Mouse (Mus musculus) forebrain, embryonic 14.5 days (tissue): Measurements from ENCODE around the gene Tril. TPM values are rescaled to one million over a fixed set of nuclear protein-coding genes. Genes with fewer than 3 reads are reported as not detected.

Experiments
- ATAC-seq: fragments of 200-750 bp; cut with Nextera tagmentation; 2 replicates; pipeline ENCODE4 v1.8.0; 2017; ENCODE audit warnings: mild to moderate bottlenecking, moderate library complexity
- DNase-seq: peaks from one replicate; pipeline ENCODE4 v3.0.0-alpha.2; 2015; ENCODE audit warnings: low spot score
- H3K27ac ChIP-seq: fragments of 300-500 bp; sonication (generic); 2 replicates; pipeline ENCODE4 v1.5.1; 2014; ENCODE audit warnings: low read depth, mild to moderate bottlenecking, control low read depth, low read length, moderate library complexity
- H3K27me3 ChIP-seq: fragments of 300-500 bp; sonication (generic); replicated peaks from 2 replicates; pipeline ENCODE4 v1.6.1; 2014; ENCODE audit warnings: low read length, control low read depth, mixed read lengths; ENCODE audit not compliant: control insufficient read depth, insufficient read depth
- H3K36me3 ChIP-seq: fragments of 300-500 bp; sonication (generic); 2 replicates; pipeline ENCODE4 v1.6.1; 2014; ENCODE audit warnings: low read length, control low read depth; ENCODE audit not compliant: control insufficient read depth, insufficient read depth
- H3K4me1 ChIP-seq: fragments of 300-500 bp; sonication (generic); 2 replicates; pipeline ENCODE4 v1.6.1; 2014; ENCODE audit warnings: antibody characterized with exemption, low read length, control low read depth; ENCODE audit not compliant: control insufficient read depth, insufficient read depth
- H3K4me2 ChIP-seq: fragments of 300-500 bp; sonication (generic); 2 replicates; pipeline ENCODE4 v1.6.1; 2014; ENCODE audit warnings: mild to moderate bottlenecking, control low read depth, low read length
- H3K4me3 ChIP-seq: fragments of 300-500 bp; sonication (generic); 2 replicates; pipeline ENCODE4 v1.5.1; 2014; ENCODE audit warnings: low read depth, low read length, control low read depth
- H3K9ac ChIP-seq: fragments of 300-500 bp; sonication (generic); 2 replicates; pipeline ENCODE4 v1.6.1; 2014; ENCODE audit warnings: mild to moderate bottlenecking, low read length, control low read depth, moderate library complexity
- H3K9me3 ChIP-seq: fragments of 300-500 bp; sonication (generic); replicated peaks from 2 replicates; pipeline ENCODE4 v1.6.1; 2016; ENCODE audit warnings: low read length, control low read depth, mixed read lengths; ENCODE audit not compliant: control insufficient read depth
- WGBS: fragments of 180-500 bp; shearing (Covaris S2); extraction: QIAGEN DNeasy Blood & Tissue Kit; methylation state at CpG from one replicate; pipeline ENCODE4 v1.1.7; 2014; 5-methylcytosine and 5-hydroxymethylcytosine counted together
- polyA plus RNA-seq: library from polyadenylated mRNA; unstranded; fragments of >200 nt; fragmentation: Nextera tagmentation; extraction: Ambion mirVana; gene quantifications from 2 replicates; pipeline ENCODE4 v1.2.1, GENCODE M21; 2014

Gene Tril
- polyA plus RNA-seq, 1 experiment from 2014 or later: 3.9 TPM

- Histone ChIP-seq H3K4me2 (no peak overlapping the region), H3K9me3 (no peaks in the 10 kb centered on the region), H3K27me3 (peaks cover 21% of the 10 kb centered on the region), H3K4me3 (no peak overlapping the region), H3K36me3 (no peaks in the 10 kb centered on the region), H3K27ac (no peak overlapping the region), H3K4me1 (peaks cover 15% of the 10 kb centered on the region), H3K9ac (no peak overlapping the region)
- no peak for ATAC-seq
- no peak for DNase-seq
These were observed 6.4 kb downstream of the Tril start for GRCm38 (mm10) chr6:53814214-53814613.

- Histone ChIP-seq H3K36me3 (no peaks in the 10 kb centered on the region), H3K9ac (no peak overlapping the region), H3K9me3 (no peaks in the 10 kb centered on the region), H3K4me2 (no peak overlapping the region), H3K4me3 (no peak overlapping the region), H3K27ac (no peak overlapping the region), H3K4me1 (no peaks in the 10 kb centered on the region), H3K27me3 (0 out of 2 replicates have a peak, but pooled peaks cover 3% of the 10 kb centered on the region)
- 62% methylated on average over 3 of the region's 3 CpGs for WGBS
- DNase-seq (peak; percentile 14), ATAC-seq (no peak)
These were observed 8.4 kb downstream of the Tril start for GRCm38 (mm10) chr6:53812242-53812641.

DNA sequence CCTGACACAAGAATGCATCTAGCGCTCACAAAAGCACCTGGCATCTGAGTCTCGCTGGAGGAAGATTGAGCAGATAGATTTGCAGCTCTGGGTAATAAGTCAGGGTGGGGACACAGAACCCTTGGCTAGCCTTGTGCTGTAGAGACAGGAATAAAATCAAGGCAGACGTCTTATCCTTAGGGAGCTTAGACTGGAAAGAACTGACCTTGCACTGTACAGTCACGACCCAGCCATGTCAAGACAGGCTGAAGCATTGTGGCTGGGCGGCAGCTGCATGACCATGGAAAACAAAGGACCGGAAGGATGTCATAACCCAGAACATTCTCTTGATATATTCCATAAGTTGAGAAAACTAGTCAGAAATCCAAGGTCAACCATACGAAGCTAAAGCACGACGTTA, 11.8 kb downstream of the Tril start:
- no peaks in the 10 kb centered on the region for H3K9me3 ChIP-seq
- H3K27ac ChIP-seq: no peak overlapping the region
- no peaks in the 10 kb centered on the region for H3K27me3 ChIP-seq
- WGBS: 91% methylated on average over 9 of the region's 9 CpGs
- DNase-seq (no peak), ATAC-seq (no peak)
- no peak overlapping the region for H3K9ac ChIP-seq
- H3K4me2 ChIP-seq: no peak overlapping the region
- no peaks in the 10 kb centered on the region for H3K36me3 ChIP-seq
- no peaks in the 10 kb centered on the region for H3K4me1 ChIP-seq
- no peak overlapping the region for H3K4me3 ChIP-seq

DNA sequence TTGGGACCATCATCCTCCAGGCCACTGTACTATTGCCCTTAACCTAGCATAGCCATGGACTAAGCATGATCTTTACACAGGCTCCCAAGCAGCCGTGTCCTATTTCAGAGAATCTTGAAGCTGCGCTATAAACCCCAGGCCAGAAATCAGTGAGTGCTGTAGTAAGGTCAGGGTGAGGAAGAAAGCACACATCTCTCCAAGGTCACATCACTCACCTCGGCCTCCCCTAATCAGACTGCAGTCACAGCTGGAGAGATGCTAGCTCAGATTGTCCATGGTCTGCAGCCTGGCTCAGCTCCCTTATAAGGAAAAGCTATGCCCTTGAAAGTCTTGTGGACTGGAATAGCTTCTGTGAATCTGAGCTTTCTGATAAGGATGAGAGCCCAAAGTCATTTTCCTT, 13.4 kb downstream of the Tril start:
- Histone ChIP-seq H3K9ac (no peak overlapping the region), H3K27me3 (no peaks in the 10 kb centered on the region), H3K4me3 (no peak overlapping the region), H3K36me3 (no peaks in the 10 kb centered on the region), H3K4me1 (no peaks in the 10 kb centered on the region), H3K9me3 (no peaks in the 10 kb centered on the region), H3K4me2 (no peak overlapping the region), H3K27ac (no peak overlapping the region)
- no peak for DNase-seq
- WGBS: 84% methylated on average over 3 of the region's 3 CpGs
- ATAC-seq: no peak

DNA sequence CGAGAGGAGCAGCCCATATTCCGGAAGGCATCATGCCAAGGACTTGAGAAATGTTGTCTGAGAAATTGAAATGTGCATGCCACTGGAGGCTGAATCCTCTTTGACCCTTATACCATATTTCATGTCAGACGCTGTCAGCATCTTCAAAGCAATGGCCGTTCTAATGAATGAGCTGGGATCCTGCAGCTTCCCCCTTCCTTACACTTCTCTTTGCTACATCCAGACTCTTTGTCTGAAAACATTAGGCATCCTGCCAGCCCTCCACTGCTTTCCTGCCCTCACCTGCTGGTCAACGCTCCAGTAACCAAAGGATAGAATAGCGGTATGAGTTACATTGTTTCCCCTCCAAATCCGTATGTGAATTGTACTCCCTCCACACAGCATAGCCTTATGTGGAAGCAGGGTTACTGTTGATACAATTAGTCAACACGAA, 14.0 kb downstream of the Tril start:
- no peaks in the 10 kb centered on the region for H3K9me3 ChIP-seq
- ATAC-seq (no peak), DNase-seq (no peak)
- H3K27me3 ChIP-seq: no peaks in the 10 kb centered on the region
- H3K4me3 ChIP-seq: no peak overlapping the region
- H3K9ac ChIP-seq: no peak overlapping the region
- H3K27ac ChIP-seq: no peak overlapping the region
- no peak overlapping the region for H3K4me2 ChIP-seq
- 49% methylated on average over 8 of the region's 8 CpGs for WGBS
- H3K36me3 ChIP-seq: no peaks in the 10 kb centered on the region
- H3K4me1 ChIP-seq: no peaks in the 10 kb centered on the region

DNA sequence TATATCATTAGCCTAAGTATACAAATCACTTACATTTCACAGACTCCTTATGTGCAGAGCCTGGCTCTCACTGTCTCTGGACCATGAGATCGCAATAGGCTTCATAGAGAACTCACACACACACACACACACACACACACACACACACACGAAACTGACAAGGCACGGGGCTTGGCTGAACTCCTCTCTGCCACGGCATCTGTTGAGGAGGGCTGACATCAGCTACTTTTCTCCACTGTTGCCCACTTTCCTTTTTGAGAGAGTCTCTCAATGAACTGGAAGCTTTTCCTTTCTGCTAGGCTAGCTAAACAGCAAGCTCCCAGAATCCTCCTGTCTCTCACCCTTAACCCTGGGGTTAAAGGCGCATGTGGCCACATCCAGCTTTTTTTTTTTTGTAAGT, 14.6 kb downstream of the Tril start:
- 84% methylated on average over 5 of the region's 5 CpGs for WGBS
- DNase-seq: no peak

GRCm38 (mm10) chr6:53804145-53804544, 16.5 kb downstream of the Tril start:
- Histone ChIP-seq H3K9me3 (no peaks in the 10 kb centered on the region), H3K4me2 (no peak overlapping the region), H3K27ac (no peak overlapping the region), H3K4me3 (no peak overlapping the region), H3K9ac (no peak overlapping the region), H3K36me3 (no peaks in the 10 kb centered on the region), H3K27me3 (no peaks in the 10 kb centered on the region), H3K4me1 (no peaks in the 10 kb centered on the region)
- DNase-seq (no peak), ATAC-seq (no peak)
- WGBS: 83% methylated on average over 6 of the region's 6 CpGs

More for the DNA sequence above, 14.6 kb downstream of the Tril start:
- Histone ChIP-seq H3K36me3 (no peaks in the 10 kb centered on the region), H3K27me3 (no peaks in the 10 kb centered on the region), H3K4me1 (no peaks in the 10 kb centered on the region), H3K9ac (no peak overlapping the region), H3K27ac (no peak overlapping the region), H3K4me3 (no peak overlapping the region), H3K4me2 (no peak overlapping the region), H3K9me3 (no peaks in the 10 kb centered on the region)
- ATAC-seq: no peak

GRCm38 (mm10) chr6:53803551-53803950, 17.1 kb downstream of the Tril start:
- 92% methylated on average over 4 of the region's 4 CpGs for WGBS
- no peak overlapping the region for H3K4me2 ChIP-seq
- H3K9me3 ChIP-seq: no peaks in the 10 kb centered on the region
- H3K9ac ChIP-seq: no peak overlapping the region
- ATAC-seq (no peak), DNase-seq (no peak)
- H3K27me3 ChIP-seq: no peaks in the 10 kb centered on the region
- H3K27ac ChIP-seq: no peak overlapping the region
- no peak overlapping the region for H3K4me3 ChIP-seq
- no peaks in the 10 kb centered on the region for H3K4me1 ChIP-seq
- no peaks in the 10 kb centered on the region for H3K36me3 ChIP-seq

DNA sequence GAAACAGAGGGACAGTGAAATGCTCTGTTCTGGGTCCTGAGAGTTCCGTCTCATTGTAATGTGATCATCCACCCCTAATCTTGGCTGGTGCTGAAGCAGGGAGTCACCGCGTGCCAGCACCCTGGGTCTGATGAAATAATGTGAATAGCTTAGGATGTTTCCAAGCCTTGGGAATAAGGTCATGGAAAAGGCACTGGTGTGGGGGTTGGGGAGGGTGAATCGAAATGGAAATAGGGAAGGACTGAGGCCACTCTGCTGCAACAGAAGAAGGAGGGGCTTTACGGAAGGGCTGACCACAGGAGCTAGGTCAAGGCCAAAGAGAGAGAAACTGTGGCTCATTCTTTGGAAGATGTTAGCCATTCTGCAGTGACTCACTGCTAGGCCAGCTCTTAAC, 18.7 kb downstream of the Tril start:
- no peak overlapping the region for H3K4me2 ChIP-seq
- 73% methylated on average over 5 of the region's 5 CpGs for WGBS
- H3K9me3 ChIP-seq: no peaks in the 10 kb centered on the region
- no peak overlapping the region for H3K9ac ChIP-seq
- H3K36me3 ChIP-seq: no peaks in the 10 kb centered on the region
- H3K27ac ChIP-seq: no peak overlapping the region
- DNase-seq: no peak
- no peaks in the 10 kb centered on the region for H3K4me1 ChIP-seq
- H3K27me3 ChIP-seq: no peaks in the 10 kb centered on the region
- no peak for ATAC-seq
- no peak overlapping the region for H3K4me3 ChIP-seq
